Mouse (Mus musculus) splenic B cell, adult 2 months (primary cell): ENCODE measurements around the gene Pgrmc1.
"Not testable (repeated sequence)": the region's sequence is repeated elsewhere in the genome, so short reads cannot be mapped to it uniquely, and the experiment has no call there.

Experiments
- DNase-seq: peaks from one replicate; pipeline ENCODE4 v3.0.0-alpha.2; 2011; ENCODE audit warnings: low read depth, low spot score
- H3K27me3 ChIP-seq: 2 replicates; pipeline ENCODE4 v1.6.1; 2012; ENCODE audit warnings: mild to moderate bottlenecking, low read length, moderate library complexity, mixed read lengths; ENCODE audit not compliant: control insufficient read depth, poor library complexity, insufficient read depth, severe bottlenecking
- H3K36me3 ChIP-seq: 2 replicates; pipeline ENCODE4 v1.6.1; 2012; ENCODE audit warnings: mild to moderate bottlenecking, low read length, moderate library complexity, mixed read lengths; ENCODE audit not compliant: control insufficient read depth, poor library complexity, insufficient read depth, severe bottlenecking

Pgrmc1 gene

GRCm38 (mm10) chrX:36597707-36598389 is at the start of gene Pgrmc1:
Pgrmc1 (plus strand) TSS chrX:36598206.
- DNase-seq: peak; percentile 88
- Histone ChIP-seq H3K27me3 (no peaks in the 10 kb centered on the region), H3K36me3 (no peaks in the 10 kb centered on the region)

- DNase-seq: no peak
- no peaks in the 10 kb centered on the region for H3K27me3 ChIP-seq
- no peaks in the 10 kb centered on the region for H3K36me3 ChIP-seq
These were observed 49.2 kb upstream of the Pgrmc1 start for GRCm38 (mm10) chrX:36548798-36549197.

- no peak for DNase-seq
These were observed 47.1 kb upstream of the Pgrmc1 start for GRCm38 (mm10) chrX:36550906-36551305.

GRCm38 (mm10) chrX:36551351-36551750 is 46.7 kb upstream of the Pgrmc1 start:
- DNase-seq: no peak
- no peaks in the 10 kb centered on the region for H3K27me3 ChIP-seq

More at GRCm38 (mm10) chrX:36550906-36551305, 47.1 kb upstream of the Pgrmc1 start:
- no peaks in the 10 kb centered on the region for H3K27me3 ChIP-seq
- H3K36me3 ChIP-seq: no peaks in the 10 kb centered on the region

GRCm38 (mm10) chrX:36552055-36552587 is 45.9 kb upstream of the Pgrmc1 start:
- DNase-seq: no peak
- H3K27me3 ChIP-seq: no peaks in the 10 kb centered on the region
- no peaks in the 10 kb centered on the region for H3K36me3 ChIP-seq

More at GRCm38 (mm10) chrX:36551351-36551750, 46.7 kb upstream of the Pgrmc1 start:
- H3K36me3 ChIP-seq: no peaks in the 10 kb centered on the region

GRCm38 (mm10) chrX:36552715-36553114 is 45.3 kb upstream of the Pgrmc1 start:
- no peak for DNase-seq
- no peaks in the 10 kb centered on the region for H3K36me3 ChIP-seq
- H3K27me3 ChIP-seq: no peaks in the 10 kb centered on the region

- H3K27me3 ChIP-seq, H3K36me3 ChIP-seq, DNase-seq: not testable (repeated sequence)
These were observed 42.8 kb upstream of the Pgrmc1 start for GRCm38 (mm10) chrX:36555196-36555595.

- DNase-seq: no peak
- Histone ChIP-seq H3K27me3 (no peaks in the 10 kb centered on the region), H3K36me3 (no peaks in the 10 kb centered on the region)
These were observed 37.8 kb upstream of the Pgrmc1 start for GRCm38 (mm10) chrX:36560170-36560569.

GRCm38 (mm10) chrX:36561650-36562049 is 36.4 kb upstream of the Pgrmc1 start:
- Histone ChIP-seq H3K27me3 (no peaks in the 10 kb centered on the region), H3K36me3 (no peaks in the 10 kb centered on the region)
- peak; percentile 67 for DNase-seq

GRCm38 (mm10) chrX:36562079-36562478 is 35.9 kb upstream of the Pgrmc1 start:
- DNase-seq: no peak
- H3K36me3 ChIP-seq: no peaks in the 10 kb centered on the region
- no peaks in the 10 kb centered on the region for H3K27me3 ChIP-seq

GRCm38 (mm10) chrX:36586629-36587303 is 11.2 kb upstream of the Pgrmc1 start:
- no peaks in the 10 kb centered on the region for H3K27me3 ChIP-seq
- DNase-seq: no peak
- H3K36me3 ChIP-seq: no peaks in the 10 kb centered on the region

- no peak for DNase-seq
- Histone ChIP-seq H3K27me3 (no peaks in the 10 kb centered on the region), H3K36me3 (no peaks in the 10 kb centered on the region)
These were observed 10.4 kb upstream of the Pgrmc1 start for GRCm38 (mm10) chrX:36587304-36588209.

GRCm38 (mm10) chrX:36590266-36590665 is 7.7 kb upstream of the Pgrmc1 start:
- Histone ChIP-seq H3K36me3 (no peaks in the 10 kb centered on the region), H3K27me3 (no peaks in the 10 kb centered on the region)
- no peak for DNase-seq

GRCm38 (mm10) chrX:36591120-36591519 is 6.9 kb upstream of the Pgrmc1 start:
- DNase-seq: no peak
- no peaks in the 10 kb centered on the region for H3K36me3 ChIP-seq
- H3K27me3 ChIP-seq: no peaks in the 10 kb centered on the region
